Mouse (Mus musculus): ENCODE data around the gene Ugdh.

The Ugdh gene

DNA sequence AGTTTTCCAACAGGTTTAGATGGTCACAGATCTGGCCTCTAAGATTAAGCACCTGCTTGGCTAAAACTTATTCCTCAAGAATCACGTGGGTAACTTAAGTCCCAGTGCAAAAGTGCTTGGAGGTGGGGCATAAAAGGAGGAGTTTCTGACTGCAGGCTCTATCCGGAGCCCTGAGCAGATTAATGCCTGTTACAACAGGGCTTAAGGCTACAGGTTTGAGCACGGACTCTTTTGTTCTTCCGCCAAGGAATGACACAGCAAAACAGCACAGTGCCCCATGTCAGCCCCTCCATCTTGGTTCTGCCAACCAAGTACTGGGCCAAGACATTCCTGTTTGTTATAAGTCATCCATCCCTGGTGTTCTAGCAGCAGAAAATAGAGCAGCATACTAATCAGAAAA, 7.4 kb downstream of the Ugdh start:
- no peak for DNase-seq (ENCODE audit: low read depth)

- DNase-seq (ENCODE audit: low read depth) = no peak
Measured at GRCm38 (mm10) chr5:65425251-65425650, 10.5 kb downstream of the Ugdh start.

GRCm38 (mm10) chr5:65424215-65424614, 11.5 kb downstream of the Ugdh start:
- no peak for DNase-seq (ENCODE audit: low read depth)

DNA sequence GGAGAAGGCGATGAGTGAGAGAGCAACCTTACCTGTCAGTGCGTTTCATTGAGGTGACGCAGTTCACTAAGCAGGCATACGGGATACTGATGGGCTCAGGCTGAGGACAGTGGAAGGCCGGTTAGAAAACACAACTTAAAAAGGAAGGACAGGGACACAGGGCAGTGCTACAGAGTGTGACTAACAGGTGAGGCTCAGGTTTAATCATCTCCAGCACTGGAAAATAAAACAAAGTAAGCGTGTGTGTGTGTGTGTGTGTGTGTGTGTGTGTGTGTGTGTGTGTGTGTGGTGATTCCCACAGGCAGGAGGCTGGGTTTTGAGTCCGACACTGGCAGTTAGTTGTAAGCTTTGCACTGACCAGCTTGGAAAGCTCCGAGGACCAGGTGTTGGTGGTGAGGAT, 12.9 kb downstream of the Ugdh start:
- DNase-seq (ENCODE audit: low read depth) = no peak

- no peak for DNase-seq (ENCODE audit: low read depth)
Measured at GRCm38 (mm10) chr5:65420822-65421221, 14.9 kb downstream of the Ugdh start.

DNA sequence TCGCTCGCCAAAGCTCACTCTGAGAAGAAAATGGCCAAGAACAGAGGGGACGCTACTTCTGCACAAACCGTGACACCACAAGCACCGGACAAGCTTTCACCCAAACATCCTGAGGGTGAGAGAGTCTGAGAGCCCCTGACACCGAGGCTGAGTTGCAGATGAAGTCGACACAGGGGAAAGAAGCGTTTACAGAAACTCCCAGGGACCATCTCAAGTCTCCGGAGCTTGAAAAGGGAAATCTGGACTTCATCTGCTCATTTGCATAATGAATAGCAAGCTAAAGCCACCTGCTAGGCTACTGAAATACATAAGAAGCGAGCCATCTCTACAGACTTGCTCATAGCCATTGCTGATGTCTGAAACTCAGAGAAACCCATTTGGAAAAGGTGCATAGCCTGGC, 16.6 kb downstream of the Ugdh start:
- DNase-seq (ENCODE audit: low read depth) = no peak

DNA sequence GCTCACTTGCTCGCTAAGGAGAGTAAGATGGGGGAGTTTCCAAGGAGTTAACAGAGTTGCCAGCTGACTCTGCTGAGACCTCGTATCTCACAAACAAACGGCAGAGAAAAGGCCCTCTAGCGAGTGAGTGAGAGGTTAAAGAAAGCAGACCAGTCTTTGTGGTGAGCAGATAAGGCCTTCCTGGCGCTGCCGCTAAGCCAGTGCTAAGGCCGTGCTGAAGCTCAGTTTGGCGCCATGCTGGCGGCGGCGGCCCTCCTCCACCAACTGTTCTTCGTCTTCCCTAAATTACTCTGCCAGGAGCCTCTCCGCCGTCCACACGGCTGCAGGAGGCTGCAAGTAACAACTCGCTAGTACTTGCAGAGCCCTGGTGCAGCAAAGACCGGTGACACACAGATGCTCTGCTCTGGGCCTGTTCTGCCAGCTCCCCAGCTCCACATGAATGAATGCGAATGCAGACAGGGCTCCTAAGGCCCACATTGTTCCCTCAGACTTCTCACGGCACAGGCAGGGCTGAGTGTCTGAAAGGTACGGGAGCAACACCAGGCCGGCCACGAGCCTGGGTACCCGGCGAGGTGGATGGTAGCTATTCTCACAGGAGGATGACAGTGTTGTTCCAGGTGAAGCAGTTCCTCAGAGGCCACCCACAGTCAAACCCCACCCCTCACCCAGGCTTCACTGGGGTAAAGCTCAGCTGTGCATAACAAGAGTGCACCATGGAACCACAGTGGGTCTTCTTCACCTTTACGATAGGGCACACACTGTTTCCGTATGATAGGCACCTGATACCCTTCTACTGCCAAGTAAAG, 19.9 kb downstream of the Ugdh start:
- no peak for DNase-seq (ENCODE audit: low read depth)

DNA sequence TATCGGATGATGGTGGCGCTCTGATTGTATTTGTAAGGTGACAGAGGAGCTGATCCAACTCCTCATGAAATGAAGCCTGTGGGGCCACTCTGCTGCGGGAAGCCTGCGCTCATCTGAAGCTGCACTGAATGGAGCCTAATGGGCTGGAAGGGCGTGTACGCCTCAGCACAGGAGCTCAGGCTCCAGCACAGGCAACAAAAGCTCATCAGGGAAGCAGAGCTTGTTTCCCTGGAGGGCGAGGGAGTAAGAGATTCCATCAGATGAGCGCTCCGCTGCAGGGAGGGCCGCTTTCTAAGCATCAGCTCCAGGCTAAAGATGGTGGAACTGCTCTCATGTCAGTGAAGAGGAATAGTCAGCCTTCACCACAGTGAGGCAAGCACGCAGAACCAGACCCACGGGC, 27.8 kb downstream of the Ugdh start:
- no peak for DNase-seq (ENCODE audit: low read depth)

GRCm38 (mm10) chr5:65401251-65401994, 34.3 kb downstream of the Ugdh start:
- DNase-seq (ENCODE audit: low read depth) = peak; percentile 82

- no peak for DNase-seq (ENCODE audit: low read depth)
Measured at GRCm38 (mm10) chr5:65394425-65394824, 41.3 kb downstream of the Ugdh start.

DNA sequence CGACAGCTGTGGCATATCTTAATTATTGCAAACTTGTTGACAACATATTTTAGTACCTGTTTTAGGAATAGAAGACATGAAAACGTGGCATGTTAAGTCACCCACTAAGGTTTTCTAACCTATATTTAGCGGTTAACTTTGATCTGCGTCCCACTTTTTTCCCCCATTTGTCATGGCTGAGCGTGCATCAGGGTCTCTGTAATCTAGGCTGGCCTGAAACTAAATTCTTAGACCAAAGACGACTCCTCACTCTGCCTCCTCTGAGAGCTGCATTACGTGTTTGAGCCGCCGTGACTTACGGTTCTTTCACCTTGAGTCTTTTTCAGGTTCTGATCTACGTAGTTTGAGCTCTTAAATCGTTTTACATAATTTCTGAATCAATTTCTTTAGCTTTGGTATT, 44.0 kb downstream of the Ugdh start:
- DNase-seq (ENCODE audit: low read depth) = no peak

GRCm38 (mm10) chr5:65390648-65391644, 44.8 kb downstream of the Ugdh start, which contains the start of the genes Rpl9 and Lias:
Gene Rpl9, minus strand, starts transcription at chr5:65391444.
Gene Lias, plus strand, starts transcription at chr5:65391497.
- peak; percentile 92 for DNase-seq (ENCODE audit: low read depth)

- DNase-seq (ENCODE audit: low read depth) = no peak
Measured at GRCm38 (mm10) chr5:65387008-65387867, 48.5 kb downstream of the Ugdh start.

- DNase-seq (ENCODE audit: low read depth) = no peak
Measured at GRCm38 (mm10) chr5:65385704-65386103, 50.0 kb downstream of the Ugdh start.

GRCm38 (mm10) chr5:65374746-65375145, 61.0 kb downstream of the Ugdh start:
- DNase-seq (ENCODE audit: low read depth) = no peak

- DNase-seq (ENCODE audit: low read depth) = no peak
Measured at GRCm38 (mm10) chr5:65371551-65371950, 64.2 kb downstream of the Ugdh start.

DNA sequence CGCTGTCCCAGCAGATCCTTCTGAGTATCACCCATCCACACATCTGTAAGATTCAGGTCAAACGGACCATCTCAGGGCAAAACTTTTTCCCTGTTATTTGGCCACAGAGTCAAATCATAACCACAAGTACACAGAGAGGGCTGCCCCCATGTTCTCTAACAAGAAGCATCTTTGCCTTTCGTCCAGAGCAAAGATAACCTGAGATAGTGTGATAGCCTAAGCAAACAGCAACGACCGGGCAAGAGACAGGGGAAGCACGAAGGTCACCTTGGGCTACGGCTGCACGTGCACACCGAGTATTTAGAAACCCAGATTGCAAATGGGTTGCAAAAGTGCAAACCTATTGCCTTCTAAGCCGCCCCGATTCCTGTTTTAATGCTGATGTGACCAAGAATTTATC, 67.9 kb downstream of the Ugdh start:
- DNase-seq (ENCODE audit: low read depth) = no peak

All from c-Kit-positive CD71-negative TER-119-negative erythroid progenitor cells, embryonic 14.5 days (primary cell).